Mouse (Mus musculus): Measurements from ENCODE around the gene Gm17482. TPM values are rescaled to one million over a fixed set of nuclear protein-coding genes. Genes with fewer than 3 reads are reported as not detected.

The Gm17482 gene
- not detected in 2 replicates for polyA plus RNA-seq (2015; fragmentation: Nextera tagmentation; extraction: Ambion mirVana)

GRCm38 (mm10) chr6:115227043-115227442 lies at the start of gene Gm17482:
Gene Gm17482, plus strand, starts transcription at chr6:115227343.

DNA sequence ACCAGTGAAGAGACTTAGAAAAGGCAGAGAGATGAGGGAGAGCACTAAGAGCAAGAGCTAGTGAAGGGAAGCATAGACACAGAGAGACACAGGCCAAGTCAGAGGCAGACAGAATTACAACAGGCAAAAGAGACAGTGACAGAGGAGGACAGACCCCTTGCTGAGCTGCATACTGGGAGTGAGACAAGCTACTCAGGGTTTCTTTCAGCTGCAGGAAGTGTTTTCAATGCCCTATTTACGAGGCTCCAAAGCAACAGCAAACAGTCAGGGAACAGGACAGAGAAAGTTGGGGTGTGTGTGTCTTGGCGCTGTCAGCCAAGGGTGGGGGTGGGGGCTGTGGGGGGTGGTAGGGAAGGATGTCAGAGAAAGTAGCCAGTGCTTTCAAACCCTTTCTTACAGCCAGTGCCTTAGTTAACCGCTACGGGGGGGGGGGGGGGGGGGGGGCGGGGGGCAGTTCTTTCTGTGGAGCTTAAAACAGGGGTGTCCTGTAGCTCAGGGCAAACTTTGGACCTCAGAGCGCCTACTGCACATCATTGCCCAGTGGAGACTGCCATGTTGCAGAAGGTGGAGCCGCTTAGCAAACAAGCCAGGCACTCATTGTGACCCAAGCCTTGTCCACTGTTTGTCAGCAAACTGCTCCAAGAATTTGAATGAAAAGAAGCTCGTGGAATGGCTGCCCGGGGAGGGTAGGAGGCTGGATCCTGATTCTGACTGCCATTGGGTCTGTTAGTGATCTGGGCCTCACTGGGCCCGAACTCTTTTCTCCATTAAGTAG lies 25.1 kb downstream of the Gm17482 start, which contains the start of gene Timp4:
Gene Timp4 (minus strand): TSS at position 107 of the 775 bp plus-strand sequence.

Other genes starting within 250 kb of the Gm17482 start
- gene Tamm41, start 189.5 kb upstream of the Gm17482 start, polyA plus RNA-seq (2015; fragmentation: Nextera tagmentation; extraction: Ambion mirVana) = 23.4 and 25.6 TPM in 2 replicates
- 1.0 and 1.8 TPM in 2 replicates for gene Syn2, start 92.4 kb upstream of the Gm17482 start, polyA plus RNA-seq (2015; fragmentation: Nextera tagmentation; extraction: Ambion mirVana)
- gene Timp4, start 24.9 kb downstream of the Gm17482 start, polyA plus RNA-seq (2015; fragmentation: Nextera tagmentation; extraction: Ambion mirVana) = 1.1 TPM in 2 replicates
- 42.6 and 55.0 TPM in 2 replicates for gene Pparg, start 133.6 kb downstream of the Gm17482 start, polyA plus RNA-seq (2015; fragmentation: Nextera tagmentation; extraction: Ambion mirVana)

All from urinary bladder, postnatal 0 days (tissue).